Mouse (Mus musculus) adrenal gland, adult 2 months (tissue): ENCODE results near the gene Reep6. TPM values are rescaled to one million over a fixed set of nuclear protein-coding genes. Genes with fewer than 3 reads are reported as not detected.

Source experiments
- DNase-seq: peaks from one replicate; pipeline ENCODE4 v3.0.0; 2021
- polyA plus RNA-seq: library from polyadenylated mRNA; depleted of rRNA; stranded (reverse); fragments of >200 nt; gene quantifications from 2 replicates; pipeline ENCODE4 v1.2.3, GENCODE M21; 2012
- total RNA-seq, 2 experiments: library from RNA; stranded (reverse); gene quantifications; 2 replicates each; pipeline ENCODE4 v1.2.3; 2021

The Reep6 gene
- total and polyA plus RNA-seq, 3 experiments: 11.1 to 15.6 (median 11.3) TPM

GRCm38 (mm10) chr10:80300672-80301181 is 29.0 kb upstream of the Reep6 start:
- no peak for DNase-seq

GRCm38 (mm10) chr10:80301256-80302081 is 28.3 kb upstream of the Reep6 start:
- DNase-seq: no peak

GRCm38 (mm10) chr10:80302082-80302355 is 27.7 kb upstream of the Reep6 start:
- no peak for DNase-seq

- peak; percentile 78 for DNase-seq
Observed at GRCm38 (mm10) chr10:80302471-80302881, 27.3 kb upstream of the Reep6 start.

- DNase-seq: no peak
Observed at GRCm38 (mm10) chr10:80304458-80304857, 25.3 kb upstream of the Reep6 start.

- DNase-seq: no peak
Observed at GRCm38 (mm10) chr10:80304862-80305261, 24.9 kb upstream of the Reep6 start.

- DNase-seq: no peak
Observed at GRCm38 (mm10) chr10:80311560-80311959, 18.2 kb upstream of the Reep6 start.

- no peak for DNase-seq
Observed at GRCm38 (mm10) chr10:80312586-80313504, 16.9 kb upstream of the Reep6 start.

GRCm38 (mm10) chr10:80313627-80314201 is 16.0 kb upstream of the Reep6 start:
- DNase-seq: no peak

- DNase-seq: no peak
Observed at GRCm38 (mm10) chr10:80314494-80315001, 15.2 kb upstream of the Reep6 start.

- DNase-seq: no peak
Observed at GRCm38 (mm10) chr10:80315315-80315714, 14.4 kb upstream of the Reep6 start.

GRCm38 (mm10) chr10:80316359-80316781 is 13.4 kb upstream of the Reep6 start:
- DNase-seq: no peak

- DNase-seq: no peak
Observed at GRCm38 (mm10) chr10:80317011-80317410, 12.7 kb upstream of the Reep6 start.

GRCm38 (mm10) chr10:80320340-80320760 is 9.4 kb upstream of the Reep6 start, which contains the start of gene 2310011J03Rik:
Gene 2310011J03Rik, minus strand, starts transcription at chr10:80320537.
- DNase-seq: peak; percentile 93

GRCm38 (mm10) chr10:80321014-80321669 is 8.6 kb upstream of the Reep6 start:
- no peak for DNase-seq

GRCm38 (mm10) chr10:80321670-80322581 is 7.8 kb upstream of the Reep6 start:
- no peak for DNase-seq

GRCm38 (mm10) chr10:80322811-80323211 is 6.9 kb upstream of the Reep6 start:
- peak; percentile 70 for DNase-seq

GRCm38 (mm10) chr10:80323261-80324119 is 6.3 kb upstream of the Reep6 start:
- DNase-seq: peak; percentile 89
